Mouse (Mus musculus) hindbrain, embryonic 15.5 days (tissue): Measurements from ENCODE around the gene Agap3. TPM values are rescaled to one million over a fixed set of nuclear protein-coding genes. Genes with fewer than 3 reads are reported as not detected.

Source experiments
- ATAC-seq: fragments of 200-750 bp; cut with Nextera tagmentation; 2 replicates; pipeline ENCODE4 v1.8.0; 2017; ENCODE audit warnings: low read depth, moderate number of reproducible peaks, moderate TSS enrichment; ENCODE audit not compliant: low FRiP score
- H3K27ac ChIP-seq: fragments of 300-500 bp; sonication (generic); replicated peaks from 2 replicates; pipeline ENCODE4 v1.5.1; 2015; ENCODE audit warnings: mild to moderate bottlenecking, inconsistent platforms
- H3K27me3 ChIP-seq: fragments of 300-500 bp; sonication (generic); 2 replicates; pipeline ENCODE4 v1.6.1; 2015; ENCODE audit warnings: control low read depth, inconsistent platforms
- H3K36me3 ChIP-seq: fragments of 300-500 bp; sonication (generic); 2 replicates; pipeline ENCODE4 v1.6.1; 2015; ENCODE audit warnings: control low read depth, inconsistent platforms
- H3K4me1 ChIP-seq: fragments of 300-500 bp; sonication (generic); replicated peaks from 2 replicates; pipeline ENCODE4 v1.6.1; 2015; ENCODE audit warnings: control low read depth, inconsistent platforms
- H3K4me2 ChIP-seq: fragments of 300-500 bp; sonication (generic); 2 replicates; pipeline ENCODE4 v1.6.1; 2015; ENCODE audit warnings: moderate library complexity, mild to moderate bottlenecking, inconsistent platforms
- H3K4me3 ChIP-seq: fragments of 300-500 bp; sonication (generic); 2 replicates; pipeline ENCODE4 v1.5.1; 2015; ENCODE audit warnings: mild to moderate bottlenecking, inconsistent platforms
- H3K9ac ChIP-seq: fragments of 300-500 bp; sonication (generic); 2 replicates; pipeline ENCODE4 v1.6.1; 2015; ENCODE audit warnings: inconsistent platforms
- H3K9me3 ChIP-seq: fragments of 300-500 bp; sonication (generic); 2 replicates; pipeline ENCODE4 v1.6.1; 2016; ENCODE audit warnings: control low read depth, inconsistent platforms
- WGBS: fragments of 180-500 bp; shearing (Covaris S2); methylation state at CpG from one replicate; pipeline ENCODE4 v1.1.7; 2015; 5-methylcytosine and 5-hydroxymethylcytosine counted together
- polyA plus RNA-seq: library from polyadenylated mRNA; unstranded; fragments of >200 nt; fragmentation: Nextera tagmentation; extraction: Ambion mirVana; gene quantifications from 2 replicates; pipeline ENCODE4 v1.2.1, GENCODE M21; 2015

Gene Agap3
- polyA plus RNA-seq, 1 experiment from 2014 or later: 124 TPM

DNA sequence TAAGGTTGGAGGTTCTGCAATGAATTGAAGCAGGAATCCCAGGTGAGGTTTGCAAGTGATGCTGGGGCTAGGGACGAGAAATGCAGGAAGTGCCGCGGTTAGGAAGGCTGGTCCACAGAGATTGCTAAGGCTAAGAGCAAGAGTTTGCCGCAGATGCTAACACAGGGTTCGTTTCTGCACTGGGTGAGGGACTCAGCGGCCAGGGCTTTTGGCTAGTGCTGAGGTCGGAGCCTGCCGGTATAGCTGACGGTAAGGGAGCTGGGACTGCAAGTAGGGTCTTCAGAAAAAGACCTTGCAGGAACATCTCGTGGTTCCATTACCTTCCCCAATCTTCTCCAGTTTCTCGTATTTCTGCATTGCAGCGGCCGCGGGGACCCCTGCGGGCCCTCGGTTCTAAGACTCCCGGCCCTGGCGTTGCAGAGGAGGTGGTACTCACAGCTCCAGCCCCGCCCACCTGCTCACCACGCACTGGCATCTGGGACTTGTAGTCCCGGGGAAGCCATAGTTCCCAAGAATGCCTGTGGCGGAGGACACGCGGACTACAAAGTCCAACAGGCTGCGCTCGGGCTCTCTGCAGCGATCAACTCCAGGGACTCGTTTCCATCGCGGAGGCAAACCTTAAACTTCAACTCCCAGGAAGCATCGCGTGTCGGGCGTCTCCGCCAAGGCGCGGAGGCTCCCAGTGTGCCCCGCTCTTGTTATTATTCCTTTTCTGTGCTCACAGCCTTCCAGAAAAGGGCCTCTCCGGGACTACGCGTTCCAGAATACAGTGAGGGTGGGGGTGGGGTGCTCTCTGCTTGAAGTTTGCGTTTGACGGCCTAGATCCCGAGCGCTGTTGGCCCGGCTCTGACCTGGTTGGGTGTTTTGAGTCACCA lies 28.6 kb upstream of the Agap3 start, which contains the start of the genes Cdk5 and Slc4a2:
TSS of gene Cdk5 (minus strand) at position 402 of the 875 bp plus-strand sequence.
TSS of gene Slc4a2 (plus strand) at position 709 of the 875 bp plus-strand sequence.
- Histone ChIP-seq H3K4me1 (peaks cover 54% of the 10 kb centered on the region), H3K27ac (peak within 1 kb of the TSS; percentile 90), H3K4me3 (peak within 1 kb of the TSS; percentile 62), H3K9ac (peak within 1 kb of the TSS; percentile 84), H3K9me3 (no peaks in the 10 kb centered on the region), H3K36me3 (peaks cover 11% of the 10 kb centered on the region), H3K4me2 (peak within 1 kb of the TSS; percentile 72), H3K27me3 (peaks cover 4% of the 10 kb centered on the region; the same call in 1 of the 2 replicates)
- under 1% methylated on average over 46 of the region's 46 CpGs for WGBS
- ATAC-seq: peak; percentile 96

DNA sequence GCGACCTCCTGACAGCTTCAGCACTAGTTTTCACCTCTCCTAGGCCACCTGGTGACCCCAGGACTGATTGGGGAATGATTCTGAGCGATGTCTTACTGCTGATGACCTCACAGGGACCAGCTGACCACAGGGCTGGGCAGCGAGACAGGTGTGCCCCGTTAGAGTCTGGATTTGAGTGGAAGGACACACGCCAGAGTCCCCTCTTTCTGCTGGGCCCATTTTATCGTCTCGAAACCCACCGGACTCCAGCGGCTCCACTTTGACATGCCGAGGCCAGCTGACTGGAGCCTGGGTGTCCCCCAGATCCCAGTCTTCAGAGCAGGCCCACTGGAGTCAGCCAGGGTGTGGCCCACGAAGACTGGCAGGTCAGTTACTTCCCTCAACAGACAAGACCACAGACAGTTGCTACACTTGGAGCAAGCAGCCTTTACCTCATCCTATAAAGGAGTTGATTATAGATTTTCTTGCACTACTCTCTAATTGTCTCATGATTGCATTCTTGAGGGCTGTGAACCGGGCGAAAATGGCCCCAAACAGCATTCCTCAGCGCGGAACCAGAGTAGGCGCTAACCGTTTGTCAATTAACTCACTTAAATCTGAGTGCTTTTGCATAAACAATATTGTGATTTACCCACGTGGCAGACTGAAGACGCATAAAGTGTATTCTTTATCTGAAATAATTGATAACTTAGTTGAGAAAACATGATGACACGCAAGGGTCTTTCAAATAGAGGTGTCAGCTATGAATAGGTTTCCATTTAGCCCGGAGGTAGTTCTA lies 27.8 kb upstream of the Agap3 start:
- H3K9me3 ChIP-seq: no peaks in the 10 kb centered on the region
- peak overlapping the region; percentile 90 for H3K27ac ChIP-seq
- peak overlapping the region; percentile 72 for H3K4me2 ChIP-seq
- H3K4me3 ChIP-seq: peak overlapping the region; percentile 62
- H3K9ac ChIP-seq: peak overlapping the region; percentile 59
- no peak for ATAC-seq
- peaks cover 58% of the 10 kb centered on the region for H3K4me1 ChIP-seq
- WGBS: 12% methylated on average over 21 of the region's 21 CpGs
- peaks cover 4% of the 10 kb centered on the region; the same call in 1 of the 2 replicates for H3K27me3 ChIP-seq
- peaks cover 8% of the 10 kb centered on the region for H3K36me3 ChIP-seq

DNA sequence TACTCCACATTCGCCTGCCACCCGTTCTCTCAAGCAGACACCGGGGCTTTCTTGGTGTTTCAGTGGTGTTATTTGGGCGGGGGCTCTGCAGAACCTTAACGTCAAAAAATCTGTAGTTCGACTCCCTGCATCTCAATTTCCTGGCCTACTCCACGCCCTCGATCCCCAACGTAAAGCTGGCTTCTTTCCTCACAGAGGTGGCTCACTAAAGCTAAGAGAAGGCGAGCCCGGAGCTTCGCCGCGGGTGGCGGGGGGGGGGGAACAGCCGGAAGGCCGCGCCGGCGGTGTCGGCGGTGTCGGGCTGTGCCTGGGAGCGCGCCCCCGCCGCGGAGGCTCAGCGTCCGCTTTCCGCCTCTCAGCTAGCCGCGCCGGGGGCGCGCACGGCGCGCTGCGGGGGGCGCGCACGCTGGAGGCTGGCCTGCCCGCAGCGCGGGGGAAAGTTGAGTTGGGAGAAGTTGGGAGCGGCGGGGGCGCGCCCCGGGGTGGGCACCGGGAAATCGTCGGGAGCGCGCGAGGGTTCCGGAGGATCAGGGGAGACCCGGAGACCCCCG lies 27.0 kb upstream of the Agap3 start:
- Histone ChIP-seq H3K4me2 (peak overlapping the region; percentile 72), H3K4me3 (peak overlapping the region; percentile 62), H3K9ac (peak overlapping the region; percentile 59), H3K4me1 (peaks cover 58% of the 10 kb centered on the region), H3K9me3 (no peaks in the 10 kb centered on the region), H3K36me3 (peaks cover under 1% of the 10 kb centered on the region), H3K27ac (peak overlapping the region; percentile 90), H3K27me3 (peaks cover 4% of the 10 kb centered on the region; the same call in 1 of the 2 replicates)
- WGBS: under 1% methylated on average over 38 of the region's 60 CpGs
- ATAC-seq: no peak

DNA sequence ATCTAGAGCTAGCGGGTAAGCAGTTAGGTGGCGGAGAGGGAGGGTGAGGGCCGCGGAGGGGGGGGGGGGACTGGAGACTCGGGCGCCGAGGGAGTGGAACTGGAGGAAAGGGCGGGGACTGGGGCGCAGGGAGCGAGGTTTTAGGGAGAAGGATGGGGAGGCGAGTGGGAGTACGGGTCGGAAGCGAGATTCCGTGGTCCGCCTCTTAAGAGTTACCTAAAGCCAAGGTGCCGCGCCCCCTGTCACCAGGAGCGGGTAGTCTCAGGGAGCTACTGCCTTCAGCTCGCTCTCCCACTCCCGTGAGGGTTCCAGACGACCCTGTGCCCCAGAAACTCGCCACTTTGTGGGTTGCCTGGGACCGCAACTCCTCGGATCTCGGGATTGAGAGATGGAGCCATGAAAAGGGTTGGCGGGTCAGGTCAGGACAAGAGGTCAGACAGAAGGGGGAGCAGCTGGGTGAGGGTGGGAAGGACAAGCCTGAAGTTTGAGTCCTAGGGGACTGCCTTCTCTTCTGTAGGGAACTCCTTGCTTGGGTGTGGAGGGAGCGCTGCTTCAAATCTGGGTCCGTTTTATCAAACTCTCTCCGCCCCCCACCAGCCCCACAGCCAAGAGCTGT lies 26.4 kb upstream of the Agap3 start:
- Histone ChIP-seq H3K4me1 (peaks cover 58% of the 10 kb centered on the region), H3K4me2 (peak overlapping the region; percentile 72), H3K4me3 (peak overlapping the region; percentile 62), H3K27me3 (peaks cover 4% of the 10 kb centered on the region; the same call in 1 of the 2 replicates), H3K27ac (peak overlapping the region; percentile 90), H3K9me3 (no peaks in the 10 kb centered on the region), H3K36me3 (no peaks in the 10 kb centered on the region), H3K9ac (peak overlapping the region; percentile 59)
- WGBS: under 1% methylated on average over 25 of the region's 30 CpGs
- no peak for ATAC-seq

DNA sequence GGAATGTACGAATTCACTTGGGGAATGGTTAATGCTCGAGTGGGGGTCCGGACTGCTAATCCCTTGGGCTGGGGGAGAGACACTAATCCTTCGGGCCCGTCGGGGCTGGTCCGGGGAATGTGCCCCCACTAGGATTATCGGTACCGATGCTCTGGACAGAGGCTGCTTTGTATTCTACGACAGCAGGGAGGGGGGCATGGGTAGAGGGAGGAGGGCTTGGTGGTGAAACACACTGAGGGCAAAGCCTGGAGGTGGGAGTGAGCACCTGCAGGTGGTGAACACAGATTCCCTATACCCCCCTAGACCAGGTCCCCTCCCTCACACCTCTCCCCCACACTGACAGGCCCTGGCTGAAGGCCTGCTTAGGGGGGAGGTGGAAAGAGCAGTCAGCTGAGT lies 25.9 kb upstream of the Agap3 start:
- Histone ChIP-seq H3K4me3 (peak overlapping the region; percentile 62), H3K27ac (no peak overlapping the region), H3K4me1 (peaks cover 58% of the 10 kb centered on the region), H3K27me3 (peaks cover 4% of the 10 kb centered on the region; the same call in 1 of the 2 replicates), H3K36me3 (no peaks in the 10 kb centered on the region), H3K9me3 (no peaks in the 10 kb centered on the region), H3K9ac (peak overlapping the region; percentile 59; the same call in 1 of the 2 replicates), H3K4me2 (peak overlapping the region; percentile 72)
- WGBS: 4% methylated on average over 10 of the region's 10 CpGs
- no peak for ATAC-seq

DNA sequence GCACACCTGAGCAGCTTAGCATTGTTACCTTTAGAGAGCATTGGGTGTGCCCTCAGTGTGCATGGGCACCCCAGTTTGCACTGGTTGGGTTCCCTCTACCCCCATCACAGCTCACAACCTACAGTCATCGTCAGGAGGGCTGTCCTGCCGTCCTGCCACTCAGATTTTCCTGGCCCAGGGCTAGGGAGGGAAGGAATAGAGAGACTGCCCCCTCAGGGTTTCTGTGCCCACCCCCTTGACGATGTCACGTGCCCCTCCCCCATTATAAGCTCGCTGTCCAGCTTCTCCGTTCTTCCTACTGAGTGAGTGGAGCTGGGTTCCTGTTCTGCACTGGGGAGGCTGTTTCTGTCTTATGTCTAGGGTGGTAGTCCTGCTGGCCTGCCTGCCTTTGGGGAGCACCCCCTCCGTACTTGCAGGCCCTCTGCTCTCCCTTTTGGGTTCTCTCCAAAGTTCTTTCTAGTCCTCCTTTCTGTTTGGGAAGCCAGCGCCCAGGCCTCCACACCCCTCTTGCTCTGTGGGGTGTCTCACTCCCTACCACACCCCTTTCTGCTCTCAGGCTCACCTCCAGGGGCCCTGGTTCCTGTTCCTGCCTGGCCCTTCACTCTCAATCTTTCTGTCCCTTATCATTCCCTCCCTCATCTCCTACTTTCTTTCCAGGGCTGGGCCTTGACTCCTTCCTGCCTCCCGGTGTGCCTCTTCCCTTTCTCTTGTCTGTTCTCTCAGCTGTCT lies 25.3 kb upstream of the Agap3 start:
- WGBS: 15% methylated on average over 9 of the region's 9 CpGs
- Histone ChIP-seq H3K27me3 (peaks cover 4% of the 10 kb centered on the region; the same call in 1 of the 2 replicates), H3K36me3 (no peaks in the 10 kb centered on the region), H3K4me1 (peaks cover 57% of the 10 kb centered on the region), H3K9ac (no peak overlapping the region), H3K4me3 (no peak overlapping the region), H3K9me3 (no peaks in the 10 kb centered on the region), H3K4me2 (peak overlapping the region; percentile 72), H3K27ac (no peak overlapping the region)
- no peak for ATAC-seq

DNA sequence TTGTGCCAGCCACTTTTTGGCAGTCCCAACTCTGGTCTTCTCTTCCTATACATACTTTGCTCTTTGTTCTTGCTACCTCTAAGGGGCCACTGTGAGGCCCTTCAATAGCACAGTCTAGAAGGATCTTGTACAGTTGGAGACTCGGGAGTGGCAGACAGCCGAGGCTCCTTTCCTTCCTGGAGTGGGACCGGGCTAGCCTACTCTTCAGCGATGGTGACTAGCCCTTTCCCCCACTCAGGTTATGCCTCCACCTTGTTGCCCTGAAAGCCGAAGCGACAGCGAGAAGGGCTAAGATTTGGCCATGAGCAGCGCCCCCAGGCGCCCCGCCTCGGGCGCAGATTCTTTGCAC lies 24.7 kb upstream of the Agap3 start:
- H3K4me1 ChIP-seq: peaks cover 51% of the 10 kb centered on the region
- H3K9ac ChIP-seq: no peak overlapping the region
- H3K4me3 ChIP-seq: no peak overlapping the region

DNA sequence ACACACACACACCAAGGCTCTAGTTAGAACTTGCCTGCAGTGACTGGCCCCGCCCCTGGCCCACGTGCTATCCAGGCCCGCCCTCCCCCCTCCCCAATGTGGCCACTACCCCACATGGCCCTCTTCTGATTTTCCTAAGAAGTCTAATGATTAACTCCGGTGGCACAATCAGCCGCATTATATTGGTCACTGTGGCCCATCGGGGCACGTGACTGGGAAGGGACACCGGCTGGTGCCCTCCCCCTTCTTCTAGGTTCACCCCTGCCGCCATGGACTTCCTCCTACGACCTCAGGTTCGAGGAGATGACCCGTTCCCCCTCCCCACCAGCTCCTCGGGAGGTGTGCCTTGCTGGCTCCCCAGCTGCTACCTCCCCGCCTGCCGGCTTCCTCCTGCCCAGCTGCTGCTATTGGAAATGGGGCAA lies 24.0 kb upstream of the Agap3 start:
- Histone ChIP-seq H3K36me3 (no peaks in the 10 kb centered on the region; the same call in 1 of the 2 replicates), H3K4me3 (no peak overlapping the region), H3K4me2 (peak overlapping the region; percentile 23), H3K9me3 (no peaks in the 10 kb centered on the region), H3K27ac (no peak overlapping the region), H3K4me1 (peaks cover 44% of the 10 kb centered on the region), H3K9ac (no peak overlapping the region), H3K27me3 (peaks cover 4% of the 10 kb centered on the region; the same call in 1 of the 2 replicates)
- WGBS: 8% methylated on average over 15 of the region's 15 CpGs
- ATAC-seq: no peak

More for the DNA sequence above, 24.7 kb upstream of the Agap3 start:
- no peak overlapping the region for H3K27ac ChIP-seq
- no peaks in the 10 kb centered on the region for H3K36me3 ChIP-seq
- 20% methylated on average over 12 of the region's 12 CpGs for WGBS
- H3K4me2 ChIP-seq: peak overlapping the region; percentile 72
- no peaks in the 10 kb centered on the region for H3K9me3 ChIP-seq
- H3K27me3 ChIP-seq: peaks cover 4% of the 10 kb centered on the region; the same call in 1 of the 2 replicates
- no peak for ATAC-seq

DNA sequence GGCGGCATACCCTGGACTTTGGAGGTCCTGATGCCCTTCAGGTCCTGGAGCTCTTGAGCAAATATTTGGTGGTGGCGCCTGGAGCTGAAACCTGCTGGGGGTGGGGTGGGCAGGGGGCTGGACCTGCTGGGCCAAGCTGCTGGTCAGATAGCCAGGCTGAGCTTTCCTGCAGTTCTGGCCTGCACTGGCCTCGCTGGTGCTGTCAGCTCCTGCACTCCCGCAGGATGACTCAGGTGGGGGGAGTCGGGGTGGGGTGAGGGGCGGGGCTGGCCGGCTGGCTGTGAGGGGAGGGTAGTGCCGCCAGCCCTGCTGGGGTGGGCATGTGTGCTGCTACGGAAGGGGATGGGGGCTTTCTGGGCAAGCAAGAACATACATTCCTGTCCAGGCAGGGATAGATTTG lies 23.4 kb upstream of the Agap3 start:
- ATAC-seq: no peak
- Histone ChIP-seq H3K4me2 (peak overlapping the region; percentile 23), H3K36me3 (no peaks in the 10 kb centered on the region; the same call in 1 of the 2 replicates), H3K27ac (no peak overlapping the region), H3K9ac (no peak overlapping the region), H3K4me3 (no peak overlapping the region), H3K4me1 (peaks cover 43% of the 10 kb centered on the region), H3K9me3 (no peaks in the 10 kb centered on the region), H3K27me3 (peaks cover 4% of the 10 kb centered on the region; the same call in 1 of the 2 replicates)
- WGBS: 15% methylated on average over 8 of the region's 9 CpGs

DNA sequence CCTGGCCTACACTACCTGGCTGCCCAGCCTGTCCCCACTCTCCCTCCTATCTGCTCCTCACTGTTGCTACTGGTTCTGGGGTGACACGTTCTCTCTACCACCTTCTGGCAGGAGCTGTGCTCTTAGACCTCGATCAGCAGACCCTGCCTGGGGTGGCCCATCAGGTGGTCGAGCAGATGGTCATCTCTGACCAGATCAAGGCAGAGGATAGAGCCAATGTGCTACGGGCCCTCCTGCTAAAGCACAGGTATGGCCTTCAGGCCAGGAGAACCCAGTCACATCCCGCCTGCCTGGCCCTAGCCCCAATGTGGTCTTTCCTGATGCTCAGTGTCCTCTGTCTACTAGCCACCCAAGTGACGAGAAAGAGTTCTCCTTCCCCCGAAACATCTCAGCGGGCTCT lies 18.0 kb upstream of the Agap3 start:
- no peak for ATAC-seq
- no peaks in the 10 kb centered on the region for H3K4me1 ChIP-seq
- WGBS: 90% methylated on average over 8 of the region's 8 CpGs
- no peak overlapping the region for H3K9ac ChIP-seq
- H3K27me3 ChIP-seq: no peaks in the 10 kb centered on the region
- H3K4me2 ChIP-seq: no peak overlapping the region
- no peaks in the 10 kb centered on the region; the same call in none of the 2 replicates for H3K36me3 ChIP-seq
- H3K9me3 ChIP-seq: no peaks in the 10 kb centered on the region
- H3K4me3 ChIP-seq: no peak overlapping the region
- H3K27ac ChIP-seq: no peak overlapping the region

DNA sequence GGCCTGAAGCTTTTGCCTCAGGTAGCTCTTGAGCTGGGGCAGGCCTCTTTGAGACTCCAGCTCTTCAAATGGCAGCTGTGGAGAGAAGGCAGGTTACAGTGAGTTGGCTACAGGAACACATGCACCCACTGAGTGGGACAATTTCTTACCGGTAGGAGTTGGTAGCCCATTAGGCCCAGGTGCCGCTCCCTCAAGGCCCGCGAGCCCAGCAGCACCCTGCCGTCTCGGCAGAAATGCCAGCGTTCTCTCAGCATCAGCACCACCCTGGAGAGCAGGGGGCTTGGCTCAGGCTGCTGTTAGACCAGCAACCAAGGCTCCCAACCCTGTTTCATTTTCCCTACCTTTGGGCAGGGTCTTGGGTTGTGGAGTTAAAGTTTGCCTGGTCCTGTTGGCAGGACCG lies 10.8 kb upstream of the Agap3 start:
- 96% methylated on average over 8 of the region's 8 CpGs for WGBS
- ATAC-seq: no peak
- Histone ChIP-seq H3K4me1 (peaks cover 21% of the 10 kb centered on the region), H3K27ac (no peak overlapping the region), H3K9ac (no peak overlapping the region), H3K4me3 (no peak overlapping the region), H3K4me2 (no peak overlapping the region), H3K27me3 (no peaks in the 10 kb centered on the region), H3K36me3 (peaks cover 21% of the 10 kb centered on the region), H3K9me3 (no peaks in the 10 kb centered on the region)
